Mouse (Mus musculus) urinary bladder, adult 2 months (tissue): Measurements from ENCODE around the gene Pcsk6. TPM values are rescaled to one million over a fixed set of nuclear protein-coding genes. Genes with fewer than 3 reads are reported as not detected.

ENCODE experiments used
- polyA plus RNA-seq: library from polyadenylated mRNA; depleted of rRNA; stranded (reverse); fragments of >200 nt; gene quantifications from 2 replicates; pipeline ENCODE4 v1.2.3, GENCODE M21; 2012; rRNA removed

Pcsk6 gene
- polyA plus RNA-seq, 1 experiment, result 5.7 TPM

Other genes with a start within 250 kb of the Pcsk6 start
- gene Tarsl2, start 216.8 kb upstream of the Pcsk6 start, polyA plus RNA-seq, result 5.9 and 7.1 TPM in 2 replicates
- gene Tm2d3, start 170.6 kb upstream of the Pcsk6 start, polyA plus RNA-seq, result 83.6 and 112 TPM in 2 replicates
- not detected in 2 replicates for gene Gm45213, start 181.9 kb downstream of the Pcsk6 start, polyA plus RNA-seq
- 29.4 and 35.5 TPM in 2 replicates for gene Snrpa1, start 197.3 kb downstream of the Pcsk6 start, polyA plus RNA-seq
- 73.2 and 86.9 TPM in 2 replicates for gene Selenos, start 217.9 kb downstream of the Pcsk6 start, polyA plus RNA-seq
- gene Chsy1, start 247.8 kb downstream of the Pcsk6 start, polyA plus RNA-seq, result 8.9 and 10.6 TPM in 2 replicates